Mouse (Mus musculus) cerebellum, adult 2 months (tissue): Measurements from ENCODE around the gene Stk19.

Experiments used
- CTCF ChIP-seq: fragments of 200-500 bp; IDR thresholded peaks from 2 replicates; pipeline ENCODE4 v1.5.1; 2011; ENCODE audit warnings: low read depth, mild to moderate bottlenecking, control low read depth, low read length, moderate library complexity, borderline replicate concordance; ENCODE audit not compliant: insufficient read depth
- POLR2A ChIP-seq: fragments of 200-500 bp; IDR thresholded peaks from 2 replicates; pipeline ENCODE4 v1.6.1; 2011; ENCODE audit warnings: low read length, control low read depth, borderline replicate concordance; ENCODE audit not compliant: insufficient read depth

- TF ChIP-seq CTCF = no peak
- TF ChIP-seq POLR2A = no peak
Observed at GRCm38 (mm10) chr17:34853511-34853910, 16.8 kb upstream of the Stk19 start.
